Mouse (Mus musculus) adrenal gland, adult 2 months (tissue): ENCODE measurements at regions not wholly inside any gene's neighbourhood (a gene's known extent, or its start where the extent isn't known, plus 50 kb on each side); places are given as distances from the start of the nearest gene placed in this dataset.
"Not testable (repeated sequence)": the region's sequence is repeated elsewhere in the genome, so short reads cannot be mapped to it uniquely, and the experiment has no call there.

Experiments
- DNase-seq: peaks from one replicate; pipeline ENCODE4 v3.0.0; 2021

GRCm38 (mm10) chr2:135525779-135526178 is 133.0 kb upstream of the Plcb4 start:
- peak; percentile 21 for DNase-seq

DNA sequence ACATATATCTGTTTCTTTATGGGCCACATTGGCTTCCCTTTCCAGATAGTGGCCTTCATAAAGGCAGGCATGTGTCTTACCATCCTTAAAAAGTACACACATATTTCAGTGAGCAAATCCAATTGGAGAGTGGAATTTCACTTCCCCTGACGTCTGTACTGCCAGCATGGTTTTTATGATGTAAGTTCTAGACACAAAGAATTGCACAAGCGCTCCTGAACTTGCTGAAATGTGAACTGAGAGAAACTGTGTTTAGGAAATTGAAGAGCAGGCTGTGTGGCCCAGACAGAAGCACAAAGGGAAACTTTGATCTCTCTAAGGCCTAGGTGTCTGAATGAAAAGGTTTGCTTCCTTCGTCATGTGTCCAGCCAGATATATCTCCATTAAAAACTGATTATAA is 129.2 kb upstream of the Plcb4 start:
- DNase-seq, result no peak

DNA sequence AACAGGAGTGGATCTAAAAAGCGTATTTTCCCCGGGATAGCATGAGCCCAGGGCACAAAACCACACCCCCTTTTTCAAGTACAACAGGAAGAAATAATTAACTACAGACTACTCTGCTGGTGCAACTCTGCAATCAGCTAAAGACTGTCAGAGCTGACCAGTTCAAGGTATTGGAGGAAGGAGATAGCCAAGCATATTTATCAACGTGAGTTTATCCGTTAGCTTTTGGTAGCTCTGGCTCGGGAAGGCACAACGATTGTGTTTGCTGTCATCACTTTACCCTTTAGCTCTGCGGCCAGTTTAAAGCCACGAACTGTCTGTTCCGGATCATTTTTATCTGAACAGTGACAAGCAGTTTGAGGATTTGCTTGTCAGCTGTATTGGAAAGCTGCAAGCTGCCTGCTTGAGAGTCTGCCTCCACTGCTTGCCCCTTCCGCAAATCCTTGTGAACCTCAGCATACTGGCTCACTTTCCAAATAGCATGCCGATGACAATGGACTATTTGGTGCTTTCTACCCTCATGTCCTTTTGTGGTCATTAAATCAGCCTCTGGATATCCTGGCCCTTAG is 122.4 kb upstream of the Plcb4 start:
- DNase-seq, result peak; percentile 21

DNA sequence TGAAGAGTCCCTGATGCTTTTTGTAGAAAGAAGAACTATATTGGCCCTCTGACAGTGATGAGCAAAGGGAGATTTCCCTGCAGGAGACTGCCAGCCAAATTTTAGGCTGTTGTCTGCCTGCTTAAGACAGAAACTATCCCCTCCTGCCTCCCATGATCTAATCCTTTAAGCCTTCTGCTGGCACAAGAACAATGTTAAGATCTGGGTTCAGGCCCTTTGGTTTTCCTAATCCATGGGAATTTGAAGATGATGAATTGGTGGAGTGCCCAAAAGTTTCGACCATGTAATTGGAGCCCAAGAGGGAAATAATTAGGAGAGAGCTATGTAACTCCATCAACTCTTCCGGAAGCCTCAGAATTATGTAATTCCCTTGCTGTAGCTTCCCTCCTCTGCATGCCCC is 120.8 kb upstream of the Plcb4 start:
- DNase-seq, result no peak

DNA sequence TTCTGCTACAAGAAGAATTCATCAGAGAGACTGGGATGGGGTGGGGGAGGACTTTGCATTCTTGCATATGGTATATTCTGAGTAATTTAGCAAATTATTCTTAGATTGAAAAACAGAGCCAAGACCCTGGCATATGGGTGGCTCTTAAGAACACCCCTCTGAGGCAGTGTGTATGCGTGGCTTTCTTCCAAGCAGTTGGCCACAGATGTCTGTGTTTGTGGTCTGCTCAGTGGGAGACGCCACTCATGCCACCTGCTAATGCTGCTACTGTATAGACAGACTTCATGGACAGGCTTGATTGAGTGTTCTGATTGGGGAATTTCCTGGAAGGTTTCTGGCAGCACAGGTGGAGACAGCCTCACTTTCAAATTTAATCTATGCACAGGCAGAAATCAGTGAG is 117.8 kb upstream of the Plcb4 start:
- DNase-seq, result no peak

GRCm38 (mm10) chr2:135541930-135542329 is 116.9 kb upstream of the Plcb4 start:
- DNase-seq, result no peak

DNA sequence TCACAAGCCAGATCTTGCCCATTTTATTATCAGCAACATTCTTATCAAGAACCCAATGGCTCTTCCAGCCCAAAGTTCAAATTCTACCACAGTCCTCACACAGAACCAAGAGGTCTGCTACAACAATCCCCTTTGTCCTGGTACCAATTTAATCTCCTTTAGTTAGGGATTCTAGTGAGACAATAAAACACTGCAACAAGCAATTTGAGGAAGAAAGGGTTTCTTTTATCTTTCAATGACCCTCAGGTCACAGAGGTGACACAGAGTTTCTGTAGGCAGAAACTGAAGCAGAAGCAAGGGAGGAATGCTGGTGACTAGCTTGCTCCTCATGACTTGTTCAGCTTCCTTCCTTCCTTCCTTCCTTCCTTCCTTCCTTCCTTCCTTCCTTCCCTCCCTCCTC is 113.9 kb upstream of the Plcb4 start:
- no peak for DNase-seq

DNA sequence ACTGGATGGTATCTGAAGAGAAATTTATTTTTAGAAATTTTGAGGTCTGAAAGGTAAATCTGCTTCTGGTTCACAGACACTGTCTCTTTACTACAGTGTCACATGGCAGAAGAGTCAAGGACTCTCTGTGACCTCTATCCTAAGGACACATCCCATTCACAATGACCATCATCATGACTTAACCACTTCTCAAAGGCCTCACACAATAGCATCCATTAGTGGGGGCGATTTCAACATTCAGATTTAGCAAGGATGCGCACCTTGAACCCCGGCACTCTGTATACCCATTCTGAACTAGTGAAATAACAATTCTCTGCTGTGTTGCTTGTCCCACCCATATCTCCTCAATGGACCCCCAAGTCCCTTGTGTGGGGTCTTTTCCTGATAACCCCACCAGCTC is 110.8 kb upstream of the Plcb4 start:
- no peak for DNase-seq

DNA sequence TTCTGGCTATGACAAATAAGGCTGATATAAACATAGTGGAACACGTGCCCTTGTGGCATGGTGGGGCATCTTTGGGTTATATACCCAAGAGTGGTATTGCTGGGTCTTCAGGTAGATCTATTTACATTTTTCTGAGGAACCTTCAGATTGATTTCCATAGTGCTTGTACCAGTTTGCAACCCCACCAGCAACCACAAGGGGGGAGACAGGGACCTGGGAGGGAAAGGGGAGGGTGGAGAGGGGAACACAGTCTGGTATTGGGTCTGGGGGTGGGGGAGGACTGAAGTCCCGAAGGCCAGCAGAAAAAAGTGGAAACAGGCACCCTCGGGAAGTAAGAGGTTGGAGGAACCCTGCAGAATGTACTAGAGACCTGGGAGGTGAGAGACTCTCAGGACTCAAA is 105.8 kb upstream of the Plcb4 start:
- DNase-seq, result no peak

- DNase-seq, result not testable (repeated sequence)
These were observed 100.8 kb upstream of the Plcb4 start for GRCm38 (mm10) chr2:135558026-135558425.

GRCm38 (mm10) chr2:135559328-135559727 is 99.5 kb upstream of the Plcb4 start:
- DNase-seq, result no peak

GRCm38 (mm10) chr2:135559933-135560710 is 98.7 kb upstream of the Plcb4 start:
- no peak for DNase-seq

- DNase-seq, result no peak
These were observed 98.0 kb upstream of the Plcb4 start for GRCm38 (mm10) chr2:135560856-135561255.

DNA sequence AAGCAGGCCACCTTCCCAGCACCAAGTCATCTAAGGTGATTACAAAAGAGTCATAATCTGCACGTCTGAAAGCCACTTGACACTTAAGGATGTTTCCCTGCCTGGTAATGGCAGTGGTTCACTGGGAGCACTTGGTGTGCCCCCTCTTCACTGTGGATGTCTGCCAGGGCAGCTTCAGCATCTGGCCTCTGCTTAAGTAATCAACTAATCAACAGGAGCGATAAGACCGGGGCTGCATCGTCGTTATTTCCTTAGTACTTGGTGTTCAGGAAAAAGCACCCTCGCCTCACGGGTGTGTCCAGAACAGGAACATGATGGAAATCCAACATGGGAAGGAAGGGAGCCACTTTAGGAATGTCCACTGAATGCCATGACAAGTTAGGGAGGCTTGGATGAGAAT is 97.1 kb upstream of the Plcb4 start:
- DNase-seq, result peak; percentile 31

DNA sequence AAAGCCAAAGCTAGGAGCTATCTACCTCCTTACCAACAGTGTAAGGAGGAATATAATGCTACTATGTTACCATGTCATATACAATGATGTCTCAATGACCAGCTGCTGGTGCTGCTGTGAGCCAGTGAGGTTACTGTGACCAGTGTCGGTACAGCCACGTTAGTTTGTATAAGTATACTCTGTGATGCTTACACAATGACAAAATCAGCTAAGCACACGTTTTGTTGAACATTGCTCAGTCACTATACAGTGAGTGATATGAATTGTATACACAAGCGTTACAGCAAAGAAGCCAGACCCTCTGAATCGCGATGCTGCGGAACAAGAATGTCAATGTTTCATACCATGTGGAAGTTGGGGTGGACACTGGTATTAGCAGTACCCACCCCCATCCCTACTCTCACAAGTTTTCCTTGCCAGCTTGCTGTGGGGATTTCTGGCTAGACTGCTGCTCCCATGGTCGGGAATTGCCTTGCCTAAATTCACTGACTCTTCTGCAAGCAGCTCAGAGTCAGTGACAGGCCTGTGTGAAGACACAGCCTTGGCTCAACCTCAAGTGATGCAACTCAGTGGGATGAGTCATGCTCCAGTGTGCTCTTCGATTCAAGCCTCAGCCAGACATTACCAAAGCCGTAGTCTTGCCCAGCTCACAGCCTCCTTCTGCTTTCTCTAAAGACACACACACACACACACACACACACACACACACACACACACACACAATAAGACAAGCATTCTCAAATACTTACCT is 96.5 kb upstream of the Plcb4 start:
- DNase-seq, result peak; percentile 91

DNA sequence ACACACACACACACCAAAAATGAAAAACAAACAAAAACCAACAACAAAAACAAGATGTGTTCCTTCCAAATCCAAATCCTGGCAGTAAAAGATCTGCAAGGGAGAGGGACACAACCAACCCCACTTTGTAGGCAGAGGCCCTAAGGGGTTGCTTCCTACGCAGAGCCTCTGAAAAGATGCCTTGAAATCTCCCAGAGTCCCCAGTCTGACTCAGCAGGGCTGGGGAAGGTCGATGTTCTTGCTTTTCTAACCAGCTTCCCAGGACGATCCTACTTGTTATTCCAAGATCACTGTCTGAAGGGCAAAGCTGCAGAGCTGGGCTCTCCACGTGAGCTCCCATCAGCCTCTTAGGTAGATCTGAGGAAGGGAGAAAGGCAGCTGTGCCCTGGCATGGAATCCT is 94.6 kb upstream of the Plcb4 start:
- DNase-seq, result peak; percentile 29

DNA sequence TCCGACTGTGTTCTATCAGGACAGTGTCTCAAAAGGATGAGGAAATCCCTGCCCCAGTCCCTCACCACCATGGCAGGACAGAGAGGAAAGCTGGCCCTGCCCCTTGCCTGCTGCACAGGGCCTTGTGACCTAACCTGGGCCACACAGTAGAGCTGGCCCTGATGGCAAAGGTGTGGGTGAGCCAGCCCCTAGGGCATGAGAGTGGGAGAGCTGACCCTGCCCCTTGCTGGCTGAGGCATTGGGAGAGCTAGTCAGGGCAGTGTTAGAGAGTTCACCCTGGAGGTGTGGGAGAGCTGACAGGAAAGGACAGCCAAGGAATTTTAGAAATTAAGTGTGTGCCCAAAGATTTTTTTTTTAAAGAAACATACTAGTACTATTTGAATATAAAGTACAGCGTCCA is 90.5 kb upstream of the Plcb4 start:
- DNase-seq, result no peak

DNA sequence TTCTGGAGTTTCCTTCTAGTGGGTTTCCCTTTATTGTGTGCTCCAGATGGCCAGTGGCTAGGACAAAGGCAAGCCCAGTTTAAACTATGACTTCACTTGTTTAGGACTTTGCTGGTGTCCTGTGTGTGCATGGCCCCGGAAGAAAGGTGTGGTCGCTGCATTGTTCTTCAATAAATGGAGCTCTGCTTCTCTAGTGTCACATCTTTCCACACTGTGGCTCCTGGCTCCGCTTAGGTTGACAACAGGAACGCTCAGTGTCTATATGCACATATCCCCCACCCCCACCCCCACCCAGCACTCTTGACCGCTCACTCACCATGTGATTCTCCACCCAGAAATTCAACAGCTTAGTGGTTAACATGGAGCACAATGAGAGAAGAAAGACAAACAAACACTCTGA is 87.2 kb upstream of the Plcb4 start:
- DNase-seq, result no peak

GRCm38 (mm10) chr2:135577228-135577627 is 81.6 kb upstream of the Plcb4 start:
- DNase-seq, result no peak

GRCm38 (mm10) chr2:135578135-135578534 is 80.7 kb upstream of the Plcb4 start:
- no peak for DNase-seq

GRCm38 (mm10) chr2:135579514-135579913 is 79.3 kb upstream of the Plcb4 start:
- no peak for DNase-seq

- DNase-seq, result no peak
These were observed 78.8 kb upstream of the Plcb4 start for GRCm38 (mm10) chr2:135580051-135580450.

- DNase-seq, result no peak
These were observed 76.5 kb upstream of the Plcb4 start for GRCm38 (mm10) chr2:135582341-135582740.
